In the genomic region with DNA sequence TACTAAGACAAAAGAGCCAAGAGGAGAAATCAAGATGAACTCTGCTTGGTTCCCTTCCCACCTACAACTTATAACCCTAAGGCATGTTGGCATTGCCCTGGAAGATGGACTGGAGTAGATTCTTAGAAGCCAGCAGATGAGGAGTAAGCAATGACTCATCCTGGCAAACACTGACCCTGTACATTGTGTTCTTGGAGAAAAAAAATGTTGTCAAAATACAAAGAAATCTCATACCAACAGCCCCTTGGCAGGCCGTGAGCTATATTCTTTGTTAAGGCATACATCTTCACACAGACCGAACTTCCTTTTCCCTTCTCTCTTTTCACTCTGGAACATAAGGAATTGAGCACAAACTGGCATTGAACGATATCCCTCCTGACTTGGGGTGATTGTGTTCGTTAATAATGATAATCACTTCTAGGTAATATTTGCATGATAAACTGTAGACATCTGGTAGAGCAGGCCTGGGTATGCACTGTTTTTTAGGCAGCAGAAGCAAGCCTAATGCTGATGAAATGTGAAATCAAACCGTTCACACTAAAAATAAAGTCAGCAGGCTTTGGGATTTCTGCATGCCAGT, we compare ENCODE assay signal across 20 mouse cellular contexts.
DNase-seq lines count a peak whose midpoint lies in the region; ATAC-seq and TF ChIP-seq lines count a peak whose summit lies in the region.
"Had no signal": no experiment of that assay in that cellular context is flagged by ENCODE, and none has a peak within 500 bp of the region (broad histone marks: within the 10 kb centered on the region; RNA-seq: fewer than 3 reads in every experiment).

No protein-coding gene starts in this region.

- H3K4me1 ChIP-seq in hindbrain, embryonic 10.5 days (replicated peaks), result peaks cover 46% of the 10 kb centered on the region
- H3K4me1 ChIP-seq in hindbrain, embryonic 11.5 days (replicated peaks; ENCODE audit: control insufficient read depth, insufficient read depth, low read length), result peaks cover 2% of the 10 kb centered on the region; the same call in 1 of the 2 replicates
- peaks cover 43% of the 10 kb centered on the region for H3K4me1 ChIP-seq in neural tube, embryonic 13.5 days (replicated peaks)
- no peaks in the 10 kb centered on the region for H3K4me1 ChIP-seq in lung, adult 2 months (ENCODE audit: control insufficient read depth, insufficient read depth, low read length)

- ATAC-seq in hindbrain, embryonic 11.5 days (ENCODE audit: low FRiP score), result no peak
- ATAC-seq in neural tube, embryonic 13.5 days (ENCODE audit: low read depth), result no peak
- ATAC-seq: CD4-positive, CD25-positive, alpha-beta regulatory T cell, adult 4 months; liver, postnatal 0 days had no signal

- DNase-seq in adrenal gland, adult (ENCODE audit: inconsistent age in 2 of 2, low spot score in 1 of 2), result peak; percentile 16 to 53
- no peak for DNase-seq in adrenal gland, postnatal 4 days (ENCODE audit: low spot score in 2 of 2)
- DNase-seq in hindbrain, embryonic 10.5 days (ENCODE audit: low spot score), result no peak
- DNase-seq in hindbrain, embryonic 11.5 days (ENCODE audit: low spot score), result no peak
- DNase-seq in neural tube, embryonic 10.5 days (ENCODE audit: extremely low spot score, low spot score), result no peak
- DNase-seq in right cerebral cortex, adult 18-20 months, result no peak
- DNase-seq in lung, adult 2 months, result no peak
- DNase-seq: adrenal gland, postnatal 10 days; cerebellum, adult 8-10 months; heart, postnatal 4 days; kidney, adult 18-20 months; kidney, postnatal 25 days; liver; liver, postnatal 0 days; right cerebral cortex, postnatal 14 days; thymus, postnatal 36 days had no signal

- TF ChIP-seq CTCF in lung, adult 2 months (IDR thresholded peaks at IDR 0.05; ENCODE audit: insufficient read depth, low read length), result no peak

- H3K4me3 ChIP-seq in hindbrain, embryonic 10.5 days, result no peak overlapping the region
- H3K4me3 ChIP-seq in hindbrain, embryonic 11.5 days (ENCODE audit: low read depth, low read length), result no peak overlapping the region
- no peak overlapping the region for H3K4me3 ChIP-seq in neural tube, embryonic 13.5 days
- no peak overlapping the region for H3K4me3 ChIP-seq in lung, adult 2 months (replicated peaks; ENCODE audit: extremely low read depth, low read depth, low read length)
- H3K4me3 ChIP-seq: embryonic facial prominence, embryonic 13.5 days had no signal

- H3K36me3 ChIP-seq in hindbrain, embryonic 10.5 days, result no peaks in the 10 kb centered on the region
- H3K36me3 ChIP-seq in hindbrain, embryonic 11.5 days (ENCODE audit: control insufficient read depth, insufficient read depth, low read length), result no peaks in the 10 kb centered on the region
- H3K36me3 ChIP-seq in neural tube, embryonic 13.5 days, result no peaks in the 10 kb centered on the region
- H3K36me3 ChIP-seq: embryonic facial prominence, embryonic 13.5 days; G1E had no signal

- H3K9ac ChIP-seq in hindbrain, embryonic 11.5 days (ENCODE audit: low read depth, low read length), result no peak overlapping the region
- no peak overlapping the region for H3K9ac ChIP-seq in neural tube, embryonic 13.5 days
- H3K9ac ChIP-seq: embryonic facial prominence, embryonic 13.5 days; liver, postnatal 0 days had no signal

- 55% methylated on average over 5 of the region's 5 CpGs for WGBS in hindbrain, embryonic 10.5 days
- WGBS in hindbrain, embryonic 11.5 days, result 52% methylated on average over 5 of the region's 5 CpGs
- 30% methylated on average over 5 of the region's 5 CpGs for WGBS in neural tube, embryonic 13.5 days
- WGBS in lung, adult 2 months, result 65% methylated on average over 5 of the region's 5 CpGs

- H3K9me3 ChIP-seq in hindbrain, embryonic 10.5 days, result no peaks in the 10 kb centered on the region
- no peaks in the 10 kb centered on the region for H3K9me3 ChIP-seq in hindbrain, embryonic 11.5 days (ENCODE audit: control insufficient read depth, low read length)
- no peaks in the 10 kb centered on the region for H3K9me3 ChIP-seq in neural tube, embryonic 13.5 days
- H3K9me3 ChIP-seq: embryonic facial prominence, embryonic 13.5 days had no signal

- H3K27ac ChIP-seq in hindbrain, embryonic 10.5 days, result peak overlapping the region; percentile 81
- no peak overlapping the region for H3K27ac ChIP-seq in hindbrain, embryonic 11.5 days (ENCODE audit: low read depth, low read length)
- H3K27ac ChIP-seq in neural tube, embryonic 13.5 days (replicated peaks), result peak overlapping the region; percentile 25
- H3K27ac ChIP-seq: embryonic facial prominence, embryonic 13.5 days had no signal

- no peak for TF ChIP-seq POLR2A in lung, adult 2 months (IDR thresholded peaks at IDR 0.05; ENCODE audit: borderline replicate concordance, extremely low read depth, low read depth, low read length)

- H3K27me3 ChIP-seq in hindbrain, embryonic 10.5 days (ENCODE audit: insufficient read depth, poor library complexity, severe bottlenecking), result no peaks in the 10 kb centered on the region
- H3K27me3 ChIP-seq in hindbrain, embryonic 11.5 days (ENCODE audit: control insufficient read depth, insufficient read depth, low read length), result no peaks in the 10 kb centered on the region
- H3K27me3 ChIP-seq in neural tube, embryonic 13.5 days, result no peaks in the 10 kb centered on the region
- H3K27me3 ChIP-seq: embryonic facial prominence, embryonic 13.5 days had no signal

- no peak overlapping the region for H3K4me2 ChIP-seq in hindbrain, embryonic 11.5 days (replicated peaks; ENCODE audit: low read depth, low read length)
- no peak overlapping the region for H3K4me2 ChIP-seq in neural tube, embryonic 13.5 days
- H3K4me2 ChIP-seq: embryonic facial prominence, embryonic 13.5 days had no signal

Comparison
In these comparisons a context has a peak if more than half of its experiments do, and no peak if none do; other contexts are left out.
1. DNase-seq: peak in adrenal gland, adult (2 of 2); none in adrenal gland, postnatal 4 days (0 of 2), hindbrain, embryonic 10.5 days (single experiment), hindbrain, embryonic 11.5 days (single experiment), neural tube, embryonic 10.5 days (single experiment), right cerebral cortex, adult 18-20 months (single experiment) and lung, adult 2 months (single experiment).